Mouse (Mus musculus) cortical plate, adult 2 months (tissue): Measurements from ENCODE around the gene Cog7. TPM values are rescaled to one million over a fixed set of nuclear protein-coding genes. Genes with fewer than 3 reads are reported as not detected.
A peak's percentile ranks its signal among the peaks of the same experiment; 100 is the strongest.

ENCODE experiments used
- H3K27ac ChIP-seq: fragments of 200-500 bp; 2 replicates; pipeline ENCODE4 v1.5.1; 2012; ENCODE audit warnings: low read length, control low read depth, inconsistent platforms; ENCODE audit not compliant: insufficient read depth
- H3K4me1 ChIP-seq: fragments of 200-500 bp; 2 replicates; pipeline ENCODE4 v1.6.1; 2011; ENCODE audit warnings: low read length; ENCODE audit not compliant: control insufficient read depth, insufficient read depth
- H3K4me3 ChIP-seq: fragments of 200-500 bp; 2 replicates; pipeline ENCODE4 v1.5.1; 2011; ENCODE audit warnings: mild to moderate bottlenecking, low read length, control low read depth; ENCODE audit not compliant: insufficient read depth
- CTCF ChIP-seq: fragments of 200-500 bp; IDR thresholded peaks from 2 replicates; pipeline ENCODE4 v1.5.1; 2011; ENCODE audit warnings: mild to moderate bottlenecking, control low read depth, low read length; ENCODE audit not compliant: insufficient read depth; ENCODE audit errors: extremely low read depth
- POLR2A ChIP-seq: fragments of 200-500 bp; IDR thresholded peaks from 2 replicates; pipeline ENCODE4 v1.6.1; 2011; ENCODE audit warnings: mild to moderate bottlenecking, low read length, control low read depth; ENCODE audit not compliant: insufficient read depth; ENCODE audit errors: extremely low read depth
- polyA plus RNA-seq: library from polyadenylated mRNA; depleted of rRNA; stranded (reverse); fragments of >200 nt; gene quantifications from 2 replicates; pipeline ENCODE4 v1.2.3, GENCODE M21; 2012

Gene Cog7
- polyA plus RNA-seq, 1 experiment, result 28.9 TPM

GRCm38 (mm10) chr7:121902757-121903411 lies 78.6 kb downstream of the Cog7 start:
- TF ChIP-seq POLR2A (no peak), CTCF (no peak)
- no peak overlapping the region for H3K27ac ChIP-seq
- H3K4me3 ChIP-seq, result no peak overlapping the region
- no peaks in the 10 kb centered on the region for H3K4me1 ChIP-seq

- no peak for TF ChIP-seq POLR2A
- TF ChIP-seq CTCF, result no peak
- no peak overlapping the region for H3K27ac ChIP-seq
- H3K4me1 ChIP-seq, result no peaks in the 10 kb centered on the region
- H3K4me3 ChIP-seq, result no peak overlapping the region
Measured at GRCm38 (mm10) chr7:121899940-121900339, 81.6 kb downstream of the Cog7 start.

- Histone ChIP-seq H3K4me1 (no peaks in the 10 kb centered on the region), H3K4me3 (no peak overlapping the region), H3K27ac (no peak overlapping the region)
- TF ChIP-seq CTCF, result peak; percentile 32
- no peak for TF ChIP-seq POLR2A
Measured at GRCm38 (mm10) chr7:121899311-121899710, 82.2 kb downstream of the Cog7 start.

- no peak overlapping the region for H3K27ac ChIP-seq
- TF ChIP-seq POLR2A (no peak), CTCF (no peak)
- H3K4me3 ChIP-seq, result no peak overlapping the region
- no peaks in the 10 kb centered on the region for H3K4me1 ChIP-seq
Measured at GRCm38 (mm10) chr7:121896689-121897088, 84.8 kb downstream of the Cog7 start.

- peaks cover 4% of the 10 kb centered on the region for H3K4me1 ChIP-seq
- H3K27ac ChIP-seq, result no peak overlapping the region
- H3K4me3 ChIP-seq, result no peak overlapping the region
- TF ChIP-seq CTCF (no peak), POLR2A (no peak)
Measured at GRCm38 (mm10) chr7:121890636-121891360, 90.7 kb downstream of the Cog7 start.

GRCm38 (mm10) chr7:121880246-121880645 lies 101.3 kb downstream of the Cog7 start:
- no peak overlapping the region for H3K27ac ChIP-seq
- no peak overlapping the region for H3K4me3 ChIP-seq
- TF ChIP-seq POLR2A, result no peak
- no peak for TF ChIP-seq CTCF
- H3K4me1 ChIP-seq, result no peaks in the 10 kb centered on the region

- TF ChIP-seq CTCF (no peak), POLR2A (no peak)
- no peak overlapping the region for H3K27ac ChIP-seq
- H3K4me1 ChIP-seq, result no peaks in the 10 kb centered on the region
- no peak overlapping the region for H3K4me3 ChIP-seq
Measured at GRCm38 (mm10) chr7:121874784-121875183, 106.7 kb downstream of the Cog7 start.

- Histone ChIP-seq H3K4me3 (no peak overlapping the region), H3K27ac (no peak overlapping the region), H3K4me1 (no peaks in the 10 kb centered on the region)
- TF ChIP-seq POLR2A, result no peak
- no peak for TF ChIP-seq CTCF
Measured at GRCm38 (mm10) chr7:121873998-121874397, 107.5 kb downstream of the Cog7 start.

- no peak for TF ChIP-seq POLR2A
- TF ChIP-seq CTCF, result no peak
- Histone ChIP-seq H3K4me1 (no peaks in the 10 kb centered on the region), H3K4me3 (no peak overlapping the region), H3K27ac (no peak overlapping the region)
Measured at GRCm38 (mm10) chr7:121871631-121872030, 109.9 kb downstream of the Cog7 start.
